Mouse (Mus musculus): ENCODE measurements at regions not wholly inside any gene's neighbourhood (a gene's known extent, or its start where the extent isn't known, plus 50 kb on each side); places are given as distances from the start of the nearest gene placed in this dataset.

- H3K9me3 ChIP-seq (replicated peaks; ENCODE audit: low read length), result no peaks in the 10 kb centered on the region
- no peaks in the 10 kb centered on the region for H3K36me3 ChIP-seq (replicated peaks in 1 of 2; ENCODE audit: control insufficient read depth in 1 of 2, insufficient read depth in 1 of 2, low read length in 1 of 2)
- H3K4me3 ChIP-seq (replicated peaks in 1 of 3; ENCODE audit: low read depth in 2 of 3, low read length in 2 of 3, poor library complexity in 1 of 3), result no peak overlapping the region
- DNase-seq (ENCODE audit: extremely low read depth), result no peak
- no peak overlapping the region for H3K9ac ChIP-seq (ENCODE audit: insufficient read depth, low read depth)
- dilution Hi-C loops (cut with MboI; ENCODE audit: extremely low pct_ligation_motif_present, extremely low pct_unique_long_range_greater_than_20kb, low sequenced_read_pairs), result no loop called here
- H3K4me1 ChIP-seq (ENCODE audit: control insufficient read depth in 1 of 2, insufficient read depth in 2 of 2), result no peaks in the 10 kb centered on the region
- H3K4me2 ChIP-seq (ENCODE audit: insufficient read depth, low read depth, poor library complexity, severe bottlenecking), result no peak overlapping the region
- H3K27me3 ChIP-seq (replicated peaks), result no peaks in the 10 kb centered on the region
- no peak overlapping the region for H3K27ac ChIP-seq (ENCODE audit: insufficient read depth, low read depth)
- TF ChIP-seq SMC3 (IDR thresholded peaks at IDR 0.05; ENCODE audit: low read depth, low read length), result no peak
- no peak for TF ChIP-seq ZC3H11A (IDR thresholded peaks at IDR 0.05; ENCODE audit: low read depth, low read length)
- no peak for TF ChIP-seq EP300 (IDR thresholded peaks at IDR 0.05; ENCODE audit: low read length)
- no peak for TF ChIP-seq UBTF (IDR thresholded peaks at IDR 0.05; ENCODE audit: low read depth, low read length)
- TF ChIP-seq MAFK (IDR thresholded peaks at IDR 0.05; ENCODE audit: insufficient replicate concordance, low read length), result no peak
- TF ChIP-seq E2F4 (IDR thresholded peaks at IDR 0.05; ENCODE audit: insufficient replicate concordance, low read depth, low read length), result no peak
- no peak for TF ChIP-seq ETS1 (conservative IDR thresholded peaks at IDR 0.05; ENCODE audit: low read depth, low read length)
- TF ChIP-seq HCFC1 (IDR thresholded peaks at IDR 0.05; ENCODE audit: low read depth, low read length), result no peak
- TF ChIP-seq ELF1 (IDR thresholded peaks at IDR 0.05; ENCODE audit: low read depth, low read length), result no peak
- TF ChIP-seq TBP (conservative IDR thresholded peaks at IDR 0.05; ENCODE audit: low read depth, low read length), result no peak
- TF ChIP-seq CHD1 (IDR thresholded peaks at IDR 0.05; ENCODE audit: low read depth, low read length), result no peak
- in situ Hi-C loops (cut with MboI; ENCODE audit: low pct_ligation_motif_present, low pct_unique_long_range_greater_than_20kb, low sequenced_read_pairs), result no loop called here
- no peaks in the 10 kb centered on the region for H3K79me2 ChIP-seq (replicated peaks; ENCODE audit: control insufficient read depth, extremely low read depth, insufficient read depth, poor library complexity, severe bottlenecking)
Measured at GRCm38 (mm10) chr9:84359879-84360278, 434.9 kb downstream of the Bckdhb start.

GRCm38 (mm10) chr9:84360484-84360883 is 435.5 kb downstream of the Bckdhb start:
- H3K27ac ChIP-seq (ENCODE audit: insufficient read depth, low read depth), result no peak overlapping the region

More at GRCm38 (mm10) chr9:84360484-84360883, 435.5 kb downstream of the Bckdhb start:
- Histone ChIP-seq H3K9ac (ENCODE audit: insufficient read depth, low read depth) (no peak overlapping the region), H3K27me3 (replicated peaks) (no peaks in the 10 kb centered on the region), H3K4me3 (replicated peaks in 1 of 3; ENCODE audit: low read depth in 2 of 3, low read length in 2 of 3, poor library complexity in 1 of 3) (no peak overlapping the region), H3K4me1 (ENCODE audit: control insufficient read depth in 1 of 2, insufficient read depth in 2 of 2) (no peaks in the 10 kb centered on the region), H3K36me3 (replicated peaks in 1 of 2; ENCODE audit: control insufficient read depth in 1 of 2, insufficient read depth in 1 of 2, low read length in 1 of 2) (no peaks in the 10 kb centered on the region), H3K4me2 (ENCODE audit: insufficient read depth, low read depth, poor library complexity, severe bottlenecking) (no peak overlapping the region), H3K79me2 (replicated peaks; ENCODE audit: control insufficient read depth, extremely low read depth, insufficient read depth, poor library complexity, severe bottlenecking) (no peaks in the 10 kb centered on the region), H3K9me3 (replicated peaks; ENCODE audit: low read length) (no peaks in the 10 kb centered on the region)
- dilution Hi-C loops (cut with MboI; ENCODE audit: extremely low pct_ligation_motif_present, extremely low pct_unique_long_range_greater_than_20kb, low sequenced_read_pairs), result no loop called here
- in situ Hi-C loops (cut with MboI; ENCODE audit: low pct_ligation_motif_present, low pct_unique_long_range_greater_than_20kb, low sequenced_read_pairs), result no loop called here
- DNase-seq (ENCODE audit: extremely low read depth), result no peak
- TF ChIP-seq MXI1 (IDR thresholded peaks at IDR 0.05; ENCODE audit: low read depth, low read length) (no peak), HCFC1 (IDR thresholded peaks at IDR 0.05; ENCODE audit: low read depth, low read length) (no peak), E2F4 (IDR thresholded peaks at IDR 0.05; ENCODE audit: insufficient replicate concordance, low read depth, low read length) (no peak), MEF2A (IDR thresholded peaks at IDR 0.05; ENCODE audit: borderline replicate concordance, low read depth, low read length) (no peak), POLR2AphosphoS2 (IDR thresholded peaks at IDR 0.05; ENCODE audit: low read depth, low read length) (no peak), POLR2A (IDR thresholded peaks at IDR 0.05; ENCODE audit: low read depth, low read length) (no peak), ZMIZ1 (IDR thresholded peaks at IDR 0.05; ENCODE audit: low read depth, low read length) (no peak), JUND (conservative IDR thresholded peaks at IDR 0.05; ENCODE audit: low read depth, low read length) (no peak), PAX5 (IDR thresholded peaks at IDR 0.05; ENCODE audit: low read length) (no peak), MAFK (IDR thresholded peaks at IDR 0.05; ENCODE audit: insufficient replicate concordance, low read length) (no peak), ZKSCAN1 (IDR thresholded peaks at IDR 0.05; ENCODE audit: borderline replicate concordance, low read depth, low read length) (no peak), SIN3A (IDR thresholded peaks at IDR 0.05; ENCODE audit: low read length) (no peak), EP300 (IDR thresholded peaks at IDR 0.05; ENCODE audit: low read length) (no peak), KAT2A (IDR thresholded peaks at IDR 0.05; ENCODE audit: insufficient replicate concordance, low read length) (no peak), USF2 (conservative IDR thresholded peaks at IDR 0.05; ENCODE audit: low read depth, low read length) (no peak), UBTF (IDR thresholded peaks at IDR 0.05; ENCODE audit: low read depth, low read length) (no peak), TCF12 (IDR thresholded peaks at IDR 0.05; ENCODE audit: low read depth, low read length) (no peak), CTCF (conservative IDR thresholded peaks at IDR 0.05 in 1 of 2, IDR thresholded peaks at IDR 0.05 in 1 of 2; ENCODE audit: low read depth in 2 of 2, low read length in 2 of 2) (no peak), ELF1 (IDR thresholded peaks at IDR 0.05; ENCODE audit: low read depth, low read length) (no peak), MAX (IDR thresholded peaks at IDR 0.05; ENCODE audit: low read length) (no peak)

Measured in CH12.LX (cell line).